Mouse (Mus musculus) cortical plate, adult 2 months (tissue): ENCODE measurements around the gene Lce1e. TPM values are rescaled to one million over a fixed set of nuclear protein-coding genes. Genes with fewer than 3 reads are reported as not detected.
"Not testable (repeated sequence)": the region's sequence is repeated elsewhere in the genome, so short reads cannot be mapped to it uniquely, and the experiment has no call there.

ENCODE experiments used
- H3K27ac ChIP-seq: fragments of 200-500 bp; 2 replicates; pipeline ENCODE4 v1.5.1; 2012; ENCODE audit warnings: low read length, control low read depth, inconsistent platforms; ENCODE audit not compliant: insufficient read depth
- H3K4me1 ChIP-seq: fragments of 200-500 bp; 2 replicates; pipeline ENCODE4 v1.6.1; 2011; ENCODE audit warnings: low read length; ENCODE audit not compliant: control insufficient read depth, insufficient read depth
- H3K4me3 ChIP-seq: fragments of 200-500 bp; 2 replicates; pipeline ENCODE4 v1.5.1; 2011; ENCODE audit warnings: mild to moderate bottlenecking, low read length, control low read depth; ENCODE audit not compliant: insufficient read depth
- CTCF ChIP-seq: fragments of 200-500 bp; IDR thresholded peaks from 2 replicates; pipeline ENCODE4 v1.5.1; 2011; ENCODE audit warnings: mild to moderate bottlenecking, control low read depth, low read length; ENCODE audit not compliant: insufficient read depth; ENCODE audit errors: extremely low read depth
- POLR2A ChIP-seq: fragments of 200-500 bp; IDR thresholded peaks from 2 replicates; pipeline ENCODE4 v1.6.1; 2011; ENCODE audit warnings: mild to moderate bottlenecking, low read length, control low read depth; ENCODE audit not compliant: insufficient read depth; ENCODE audit errors: extremely low read depth
- polyA plus RNA-seq: library from polyadenylated mRNA; depleted of rRNA; stranded (reverse); fragments of >200 nt; gene quantifications from 2 replicates; pipeline ENCODE4 v1.2.3, GENCODE M21; 2012; rRNA removed

Gene Lce1e
- polyA plus RNA-seq = not detected in 2 replicates

GRCm38 (mm10) chr3:92708974-92709373 is at the start of gene Lce1e:
Gene Lce1e, minus strand, starts transcription at chr3:92709074.
- H3K27ac ChIP-seq = no peak within 1 kb of the TSS

DNA sequence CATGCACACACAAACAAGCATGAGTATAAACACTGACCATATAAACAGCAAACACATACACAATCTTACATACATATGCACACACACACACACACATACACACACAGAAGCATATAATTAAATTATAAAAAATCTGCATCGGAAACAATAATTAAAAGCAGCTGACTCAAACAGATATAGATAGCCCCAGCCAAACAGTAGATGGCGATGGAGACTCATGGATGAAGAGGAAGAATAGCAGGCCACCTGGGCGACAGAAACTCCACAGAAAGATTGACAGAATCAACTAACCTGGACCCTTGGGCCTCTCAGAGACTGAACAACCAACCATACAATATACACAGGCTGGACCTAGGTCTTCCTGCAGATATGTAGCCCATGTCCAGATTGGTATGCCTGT is 44.3 kb upstream of the Lce1e start:
- no peaks in the 10 kb centered on the region for H3K4me1 ChIP-seq
- no peak for TF ChIP-seq CTCF
- TF ChIP-seq POLR2A = no peak
- H3K4me3 ChIP-seq = no peak overlapping the region
- H3K27ac ChIP-seq = no peak overlapping the region

More at GRCm38 (mm10) chr3:92708974-92709373, at the start of gene Lce1e:
- TF ChIP-seq CTCF (no peak), POLR2A (no peak)
- Histone ChIP-seq H3K4me3 (no peak within 1 kb of the TSS), H3K4me1 (no peaks in the 10 kb centered on the region)

- TF ChIP-seq POLR2A (no peak), CTCF (no peak)
- no peak within 1 kb of the TSS for H3K4me3 ChIP-seq
These were observed 43.4 kb upstream of the Lce1e start, which contains the start of gene Lce1g for GRCm38 (mm10) chr3:92752238-92752637. Gene Lce1g, minus strand, starts transcription at chr3:92752338.

DNA sequence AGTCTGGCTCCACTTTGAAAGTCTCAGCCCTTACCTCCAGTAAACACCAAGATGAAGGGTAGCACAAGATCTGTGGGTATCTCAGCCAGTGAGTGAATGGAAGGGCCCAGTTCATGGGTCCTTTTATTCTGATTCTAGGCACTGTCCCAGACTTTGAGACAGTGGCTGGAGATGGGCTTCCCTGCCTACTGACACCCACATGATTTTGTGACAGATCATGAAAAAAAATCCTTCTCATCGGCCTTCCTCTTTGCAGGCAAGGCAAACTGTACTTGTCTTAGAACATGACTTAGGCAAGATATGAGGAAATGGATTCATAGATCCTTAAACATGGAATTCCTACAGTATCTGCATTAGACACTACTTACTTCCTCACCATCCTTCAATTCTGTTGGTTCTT is 30.1 kb upstream of the Lce1e start, which contains the start of gene Gm38119:
Gm38119 (minus strand) TSS at position 101 of the 400 bp plus-strand sequence.
- TF ChIP-seq CTCF (no peak), POLR2A (no peak)
- H3K4me1 ChIP-seq = no peaks in the 10 kb centered on the region
- H3K4me3 ChIP-seq = no peak within 1 kb of the TSS
- H3K27ac ChIP-seq = no peak within 1 kb of the TSS

More at GRCm38 (mm10) chr3:92752238-92752637, 43.4 kb upstream of the Lce1e start, which contains the start of gene Lce1g:
- H3K4me1 ChIP-seq = no peaks in the 10 kb centered on the region
- no peak within 1 kb of the TSS for H3K27ac ChIP-seq

DNA sequence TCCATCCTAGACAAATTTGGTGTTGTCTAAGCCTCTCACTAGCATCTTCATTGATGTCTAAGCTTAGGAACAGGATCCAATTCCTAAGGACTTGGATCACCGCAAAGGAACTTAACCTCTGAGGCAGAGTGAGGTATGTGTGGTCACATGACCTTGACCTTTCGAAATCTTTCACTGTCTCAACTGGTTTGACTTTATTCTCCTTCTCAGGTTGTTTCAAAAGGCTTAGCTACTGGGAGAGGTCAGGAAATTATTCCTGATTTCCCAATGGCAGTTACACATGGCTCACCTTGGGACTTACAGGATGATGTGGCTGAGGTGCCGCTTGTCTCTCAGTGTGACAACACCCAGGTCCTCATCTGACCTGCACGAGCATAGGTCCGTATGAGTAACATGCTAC is 13.8 kb upstream of the Lce1e start:
- Histone ChIP-seq H3K4me1 (no peaks in the 10 kb centered on the region), H3K27ac (no peak overlapping the region), H3K4me3 (no peak overlapping the region)
- TF ChIP-seq CTCF (no peak), POLR2A (no peak)

DNA sequence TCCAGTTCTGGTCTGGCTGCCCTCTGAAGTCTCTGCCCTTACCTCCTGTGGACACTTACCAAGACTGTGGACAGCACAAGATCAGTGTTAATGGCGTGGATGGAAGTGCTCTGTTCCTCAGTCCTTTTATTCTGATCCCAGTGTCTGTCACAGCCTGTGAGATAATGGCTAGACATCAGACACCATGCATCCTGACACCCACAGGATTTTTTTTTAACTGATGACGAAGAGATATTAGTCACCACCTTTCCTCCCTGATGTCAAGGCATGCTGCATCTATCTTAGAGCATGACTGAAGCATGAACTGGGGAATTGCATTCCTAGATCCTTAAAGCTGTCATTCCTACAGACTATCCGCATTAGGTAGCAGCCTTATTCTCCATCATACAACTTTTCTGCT is 11.4 kb upstream of the Lce1e start, which contains the start of gene Lce1f:
Lce1f (minus strand) TSS at position 101 of the 400 bp plus-strand sequence.
- TF ChIP-seq POLR2A = no peak
- TF ChIP-seq CTCF = no peak
- no peak within 1 kb of the TSS for H3K4me3 ChIP-seq
- no peaks in the 10 kb centered on the region for H3K4me1 ChIP-seq

GRCm38 (mm10) chr3:92715122-92715521 is 6.2 kb upstream of the Lce1e start:
- TF ChIP-seq CTCF (no peak), POLR2A (no peak)
- H3K4me3 ChIP-seq = no peak overlapping the region
- H3K27ac ChIP-seq = no peak overlapping the region
- no peaks in the 10 kb centered on the region for H3K4me1 ChIP-seq

More for the DNA sequence above, 11.4 kb upstream of the Lce1e start, which contains the start of gene Lce1f:
- H3K27ac ChIP-seq = no peak within 1 kb of the TSS

DNA sequence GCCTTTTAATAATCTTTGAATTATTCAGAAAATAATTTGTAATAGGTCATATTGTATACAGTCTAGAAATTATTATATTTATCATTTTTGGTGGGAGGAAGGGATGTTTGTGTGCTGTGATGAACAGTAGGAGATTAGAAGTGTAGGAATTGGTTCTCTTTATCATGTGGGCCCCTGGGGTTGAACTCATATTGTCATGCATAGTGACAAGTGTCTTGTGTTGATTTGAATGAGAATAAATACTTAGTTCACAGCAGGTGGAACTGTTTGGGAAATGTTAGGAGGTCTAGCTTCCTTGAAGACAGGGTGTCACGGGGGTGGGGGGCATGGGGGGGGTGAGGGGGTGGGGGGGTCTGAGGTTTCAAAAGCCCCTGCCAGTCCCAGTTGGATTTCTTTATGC is 14.3 kb downstream of the Lce1e start:
- no peaks in the 10 kb centered on the region for H3K4me1 ChIP-seq
- H3K4me3 ChIP-seq = no peak overlapping the region
- TF ChIP-seq CTCF (no peak), POLR2A (no peak)

GRCm38 (mm10) chr3:92691688-92692087 is 17.2 kb downstream of the Lce1e start:
- H3K27ac ChIP-seq = no peak overlapping the region
- H3K4me3 ChIP-seq = no peak overlapping the region
- H3K4me1 ChIP-seq = no peaks in the 10 kb centered on the region
- TF ChIP-seq POLR2A = no peak
- TF ChIP-seq CTCF = no peak

More for the DNA sequence above, 14.3 kb downstream of the Lce1e start:
- no peak overlapping the region for H3K27ac ChIP-seq

DNA sequence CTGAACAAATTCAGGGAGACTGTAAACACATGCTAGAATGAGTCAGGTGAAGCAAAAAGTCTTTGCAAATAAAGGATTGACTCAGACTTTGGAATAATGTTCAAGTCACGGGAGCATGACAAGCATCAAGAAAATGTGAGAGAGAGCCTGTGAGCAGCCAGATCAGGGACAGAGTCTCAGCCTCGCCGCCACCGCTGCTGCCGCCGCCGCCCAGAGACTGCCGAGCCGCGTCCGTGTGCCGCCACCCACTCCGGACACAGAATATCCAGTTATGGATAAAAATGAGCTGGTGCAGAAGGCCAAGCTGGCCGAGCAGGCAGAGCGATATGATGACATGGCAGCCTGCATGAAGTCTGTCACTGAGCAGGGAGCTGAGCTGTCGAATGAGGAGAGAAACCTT is 19.7 kb downstream of the Lce1e start:
- H3K4me1 ChIP-seq, H3K27ac ChIP-seq, H3K4me3 ChIP-seq: not testable (repeated sequence)
